ENCODE assay signal across 14 mouse cellular contexts in genomic region chr13:109655390-109655789, GRCm38 (mm10).
"Had no signal": no experiment of that assay in that cellular context is flagged by ENCODE, and none has a peak within 500 bp of the region (broad histone marks: within the 10 kb centered on the region; RNA-seq: fewer than 3 reads in every experiment).

No protein-coding gene starts in this region.

- H3K4me2 ChIP-seq: kidney, embryonic 15.5 days; limb, embryonic 13.5 days; neural tube, embryonic 12.5 days had no signal

- H3K9me3 ChIP-seq: kidney, embryonic 15.5 days; limb, embryonic 13.5 days; midbrain, embryonic 10.5 days; neural tube, embryonic 12.5 days had no signal

- H3K4me3 ChIP-seq: kidney, embryonic 15.5 days; limb, embryonic 13.5 days; midbrain, embryonic 10.5 days; myocyte; neural tube, embryonic 12.5 days had no signal

- H3K9ac ChIP-seq: kidney, embryonic 15.5 days; limb, embryonic 13.5 days; liver, embryonic 14.5 days; neural tube, embryonic 12.5 days had no signal

- H3K36me3 ChIP-seq: kidney, embryonic 15.5 days; limb, embryonic 13.5 days; midbrain, embryonic 10.5 days; neural tube, embryonic 12.5 days had no signal

- DNase-seq: kidney, adult 2 months; kidney, postnatal 14 days; left cerebral cortex, postnatal 4 days; lung, adult 18-20 months; lung, postnatal 36 days; right cerebral cortex, adult 18-20 months; right cerebral cortex, postnatal 25 days; thymus, postnatal 36 days had no signal

- H3K4me1 ChIP-seq: neural tube, embryonic 12.5 days had no signal

- H3K27me3 ChIP-seq: kidney, embryonic 15.5 days; limb, embryonic 13.5 days; neural tube, embryonic 12.5 days had no signal

- H3K27ac ChIP-seq: kidney, embryonic 15.5 days; limb, embryonic 13.5 days; liver, embryonic 14.5 days; midbrain, embryonic 10.5 days; neural tube, embryonic 12.5 days had no signal
